Mouse (Mus musculus): Measurements from ENCODE around the gene Nectin2.

DNA sequence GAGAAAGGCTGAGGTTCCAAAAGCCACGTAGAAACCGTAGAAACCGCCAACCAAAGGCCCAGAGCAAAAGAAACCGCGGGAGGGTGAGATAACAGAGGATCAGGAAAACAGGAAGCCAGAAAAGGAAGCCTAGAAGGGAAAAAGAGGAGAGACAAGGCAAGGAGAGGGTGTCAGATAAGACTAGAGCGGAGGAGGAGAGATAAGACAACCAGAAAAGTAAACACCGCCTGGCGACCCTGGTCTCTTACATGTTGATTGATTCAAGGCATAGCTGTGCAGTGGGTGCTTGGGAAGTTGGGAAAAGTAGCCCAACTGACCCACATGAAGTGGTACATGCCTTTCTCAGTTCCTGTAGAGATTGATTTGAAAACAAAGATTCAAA, 55.1 kb downstream of the Nectin2 start:
- no peak for TF ChIP-seq POLR2A (IDR thresholded peaks at IDR 0.05; ENCODE audit: control insufficient read depth, low read depth, low read length)
- TF ChIP-seq CTCF (IDR thresholded peaks at IDR 0.05; ENCODE audit: control insufficient read depth, insufficient read depth, insufficient replicate concordance, low read depth, low read length), result no peak

All from testis, adult 2 months (tissue).